In genomic region chr15:80579121-80579520, GRCm38 (mm10) we compare ENCODE assay signal across 27 mouse cellular contexts. TPM values are rescaled to one million over a fixed set of nuclear protein-coding genes. Genes with fewer than 3 reads are reported as not detected.
"Had no signal": no experiment of that assay in that cellular context is flagged by ENCODE, and none has a peak within 500 bp of the region (broad histone marks: within the 10 kb centered on the region; RNA-seq: fewer than 3 reads in every experiment).

No protein-coding gene starts in this region.

- H3K9me3 ChIP-seq: lung, embryonic 15.5 days; midbrain, embryonic 10.5 days; midbrain, embryonic 12.5 days; midbrain, embryonic 15.5 days; neural tube, embryonic 13.5 days; neural tube, embryonic 15.5 days had no signal

- H3K9ac ChIP-seq: liver, postnatal 0 days; lung, embryonic 15.5 days; midbrain, embryonic 12.5 days; midbrain, embryonic 15.5 days; neural tube, embryonic 13.5 days; neural tube, embryonic 15.5 days had no signal

- H3K36me3 ChIP-seq: lung, embryonic 15.5 days; midbrain, embryonic 10.5 days; midbrain, embryonic 12.5 days; midbrain, embryonic 15.5 days; neural tube, embryonic 13.5 days; neural tube, embryonic 15.5 days had no signal

- H3K27ac ChIP-seq: lung, embryonic 15.5 days; macrophage; midbrain, embryonic 10.5 days; midbrain, embryonic 12.5 days; midbrain, embryonic 15.5 days; neural tube, embryonic 13.5 days; neural tube, embryonic 15.5 days had no signal

- DNase-seq: liver, postnatal 0 days; lung, adult 2 months; lung, postnatal 14 days; lung, postnatal 36 days; retina, postnatal 1 day; right cerebral cortex, adult 18-20 months; right cerebral cortex, postnatal 25 days; right cerebral cortex, postnatal 4 days; spleen, adult 18-20 months; thymus, adult 18-20 months; thymus, postnatal 14 days; thymus, postnatal 36 days had no signal

- H3K4me3 ChIP-seq: lung, embryonic 15.5 days; megakaryocyte, embryonic 14.5 days; midbrain, embryonic 10.5 days; midbrain, embryonic 12.5 days; midbrain, embryonic 15.5 days; myocyte; neural tube, embryonic 13.5 days; neural tube, embryonic 15.5 days had no signal

- H3K4me2 ChIP-seq: lung, embryonic 15.5 days; midbrain, embryonic 12.5 days; midbrain, embryonic 15.5 days; neural tube, embryonic 13.5 days; neural tube, embryonic 15.5 days had no signal

- ATAC-seq: liver, postnatal 0 days; lung, postnatal 0 days; midbrain, embryonic 15.5 days had no signal

- H3K4me1 ChIP-seq: lung, embryonic 15.5 days had no signal

RNA-seq across cellular contexts. Expression of gene Grap2, which starts 6.7 kb away (rescaled TPM):
- polyA plus RNA-seq: myocyte had no signal

RNA-seq across cellular contexts. Expression of gene Enthd1, which starts 14.2 kb away (rescaled TPM):
- total RNA-seq: megakaryocyte progenitor cell, adult 5-6 weeks had no signal
- polyA plus RNA-seq: liver, postnatal 0 days; lung, adult 2 months; lung, embryonic 15.5 days; lung, postnatal 0 days; macrophage; midbrain, embryonic 10.5 days; midbrain, embryonic 12.5 days; midbrain, embryonic 15.5 days; myocyte; neural tube, embryonic 11.5 days; neural tube, embryonic 13.5 days; neural tube, embryonic 15.5 days; small intestine, adult 2 months; stomach, embryonic 14.5 days; stomach, embryonic 16.5 days had no signal
